9 mouse cellular contexts compared by ENCODE assay signal in the genomic region with DNA sequence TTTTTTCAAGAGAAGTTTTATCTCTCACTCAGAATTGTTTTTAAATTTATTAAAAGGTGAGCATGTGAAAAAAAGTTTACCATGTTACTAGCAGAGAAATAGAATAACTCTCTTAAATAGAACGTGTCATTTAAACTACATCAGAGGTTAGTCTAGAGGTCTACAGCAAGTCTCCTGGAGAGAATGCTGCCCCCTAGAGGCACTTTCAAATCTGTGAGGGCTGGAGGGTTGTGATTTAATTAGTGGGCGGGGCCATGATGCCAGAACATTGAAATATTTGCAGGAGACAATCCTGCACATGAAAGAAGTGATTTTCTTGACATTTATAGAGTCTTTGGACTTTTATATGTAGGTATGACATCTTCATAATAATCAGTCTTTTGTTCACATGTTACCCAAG. TPM values are rescaled to one million over a fixed set of nuclear protein-coding genes. Genes with fewer than 3 reads are reported as not detected.
DNase-seq lines count a peak whose midpoint lies in the region; ATAC-seq and TF ChIP-seq lines count a peak whose summit lies in the region.
"Had no signal": no experiment of that assay in that cellular context is flagged by ENCODE, and none has a peak within 500 bp of the region (broad histone marks: within the 10 kb centered on the region; RNA-seq: fewer than 3 reads in every experiment).

No protein-coding gene starts in this region.

- no peaks in the 10 kb centered on the region for H3K9me3 ChIP-seq in heart, embryonic 11.5 days (replicated peaks; ENCODE audit: control insufficient read depth, low read length)
- H3K9me3 ChIP-seq in embryonic facial prominence, embryonic 10.5 days: no peaks in the 10 kb centered on the region
- no peaks in the 10 kb centered on the region for H3K9me3 ChIP-seq in lung, postnatal 0 days (ENCODE audit: low read length)
- H3K9me3 ChIP-seq in midbrain, embryonic 16.5 days (replicated peaks; ENCODE audit: control insufficient read depth, low read length, poor library complexity, severe bottlenecking): no peaks in the 10 kb centered on the region
- H3K9me3 ChIP-seq: neural tube, embryonic 12.5 days had no signal

- peak; percentile 57 for TF ChIP-seq CTCF in lung, postnatal 0 days (IDR thresholded peaks at IDR 0.05)

- H3K27me3 ChIP-seq in heart, embryonic 11.5 days (ENCODE audit: control insufficient read depth, insufficient read depth, low read length): no peaks in the 10 kb centered on the region
- no peaks in the 10 kb centered on the region for H3K27me3 ChIP-seq in embryonic facial prominence, embryonic 10.5 days (replicated peaks; ENCODE audit: low read depth, poor library complexity, severe bottlenecking)
- no peaks in the 10 kb centered on the region for H3K27me3 ChIP-seq in lung, postnatal 0 days (replicated peaks; ENCODE audit: insufficient read depth, low read length)
- H3K27me3 ChIP-seq in midbrain, embryonic 16.5 days (ENCODE audit: control insufficient read depth, insufficient read depth, low read depth, low read length): no peaks in the 10 kb centered on the region
- H3K27me3 ChIP-seq: neural tube, embryonic 12.5 days had no signal

- no peak overlapping the region for H3K9ac ChIP-seq in heart, embryonic 11.5 days (ENCODE audit: low read depth, low read length)
- H3K9ac ChIP-seq in lung, postnatal 0 days (replicated peaks; ENCODE audit: low read depth): no peak overlapping the region
- H3K9ac ChIP-seq in midbrain, embryonic 16.5 days (ENCODE audit: low read depth, low read length): no peak overlapping the region
- H3K9ac ChIP-seq: neural tube, embryonic 12.5 days had no signal

- 43% methylated on average over 2 of the region's 2 CpGs for WGBS in heart, embryonic 11.5 days (ENCODE audit: insufficient replicate concordance)
- WGBS in embryonic facial prominence, embryonic 10.5 days: 47% methylated on average over 2 of the region's 2 CpGs
- 40% methylated on average over 2 of the region's 2 CpGs for WGBS in lung, postnatal 0 days
- WGBS in midbrain, embryonic 16.5 days: 45% methylated on average over 2 of the region's 2 CpGs

- H3K36me3 ChIP-seq in heart, embryonic 11.5 days (ENCODE audit: control insufficient read depth, insufficient read depth, low read length): no peaks in the 10 kb centered on the region
- no peaks in the 10 kb centered on the region for H3K36me3 ChIP-seq in embryonic facial prominence, embryonic 10.5 days (replicated peaks)
- no peaks in the 10 kb centered on the region for H3K36me3 ChIP-seq in lung, postnatal 0 days (ENCODE audit: insufficient read depth, low read length)
- no peaks in the 10 kb centered on the region for H3K36me3 ChIP-seq in midbrain, embryonic 16.5 days (ENCODE audit: control insufficient read depth, insufficient read depth, low read length)
- H3K36me3 ChIP-seq: neural tube, embryonic 12.5 days had no signal

- no peak overlapping the region for H3K27ac ChIP-seq in heart, embryonic 11.5 days (ENCODE audit: low read depth, low read length)
- no peak overlapping the region for H3K27ac ChIP-seq in embryonic facial prominence, embryonic 10.5 days (replicated peaks)
- no peak overlapping the region for H3K27ac ChIP-seq in lung, postnatal 0 days (ENCODE audit: low read length)
- no peak overlapping the region for H3K27ac ChIP-seq in midbrain, embryonic 16.5 days (ENCODE audit: low read length)
- H3K27ac ChIP-seq: neural tube, embryonic 12.5 days had no signal

- peak; percentile 91 for DNase-seq in heart, adult 11 months
- peak; percentile 63 for DNase-seq in testis, postnatal 10 days (ENCODE audit: low spot score)
- no peak for DNase-seq in testis, postnatal 14 days (ENCODE audit: low spot score)
- DNase-seq in embryonic facial prominence, embryonic 10.5 days (ENCODE audit: low spot score): peak; percentile 16
- DNase-seq in lung, postnatal 0 days (ENCODE audit: low spot score): peak; percentile 54

- H3K4me3 ChIP-seq in heart, embryonic 11.5 days (ENCODE audit: low read depth, low read length): no peak overlapping the region
- H3K4me3 ChIP-seq in embryonic facial prominence, embryonic 10.5 days: no peak overlapping the region
- H3K4me3 ChIP-seq in lung, postnatal 0 days (ENCODE audit: low read depth, low read length): no peak overlapping the region
- no peak overlapping the region for H3K4me3 ChIP-seq in midbrain, embryonic 16.5 days (ENCODE audit: low read depth, low read length)
- H3K4me3 ChIP-seq: neural tube, embryonic 12.5 days had no signal

- no peaks in the 10 kb centered on the region for H3K4me1 ChIP-seq in heart, embryonic 11.5 days (ENCODE audit: control insufficient read depth, insufficient read depth, low read length)
- H3K4me1 ChIP-seq in embryonic facial prominence, embryonic 10.5 days: peaks cover 10% of the 10 kb centered on the region
- no peaks in the 10 kb centered on the region for H3K4me1 ChIP-seq in lung, postnatal 0 days (ENCODE audit: insufficient read depth, low read depth, low read length)
- no peaks in the 10 kb centered on the region for H3K4me1 ChIP-seq in midbrain, embryonic 16.5 days (ENCODE audit: control insufficient read depth, insufficient read depth, low read length)
- H3K4me1 ChIP-seq: neural tube, embryonic 12.5 days had no signal

- no peak for TF ChIP-seq EP300 in lung, postnatal 0 days (IDR thresholded peaks at IDR 0.05)

- no peak overlapping the region for H3K4me2 ChIP-seq in heart, embryonic 11.5 days
- H3K4me2 ChIP-seq in lung, postnatal 0 days (replicated peaks; ENCODE audit: low read depth, low read length): no peak overlapping the region
- no peak overlapping the region for H3K4me2 ChIP-seq in midbrain, embryonic 16.5 days (ENCODE audit: low read length)
- H3K4me2 ChIP-seq: neural tube, embryonic 12.5 days had no signal

- ATAC-seq in heart, embryonic 11.5 days (replicated peaks; ENCODE audit: insufficient number of reproducible peaks, low FRiP score, low TSS enrichment): no peak
- ATAC-seq in lung, postnatal 0 days: no peak
- no peak for ATAC-seq in monocyte, adult 5-6 weeks (replicated peaks; ENCODE audit: insufficient number of reproducible peaks, low FRiP score, low TSS enrichment, poor library complexity, severe bottlenecking)
- ATAC-seq in midbrain, embryonic 16.5 days: no peak

RNA-seq across cellular contexts. Expression of a gene that starts 29.9 kb away (rescaled TPM):
- 0.33 and 0.69 TPM in 2 replicates for polyA plus RNA-seq in heart, embryonic 11.5 days (2014; fragmentation: Nextera tagmentation; extraction: Ambion mirVana)
- polyA plus RNA-seq in embryonic facial prominence, embryonic 10.5 days (2016; fragmentation: Nextera tagmentation; extraction: Ambion mirVana): 0.11 and 0.36 TPM in 2 replicates
- polyA plus RNA-seq in lung, postnatal 0 days (2015; fragmentation: Nextera tagmentation; extraction: Ambion mirVana): 10.1 and 12.6 TPM in 2 replicates
- 0.43 TPM in 1 of 3 replicates, not detected in the others for total RNA-seq in monocyte, adult 5-6 weeks (2017)
- 1.2 and 1.5 TPM in 2 replicates for polyA plus RNA-seq in midbrain, embryonic 16.5 days (2015; fragmentation: Nextera tagmentation; extraction: Ambion mirVana)
